Mouse (Mus musculus): Measurements from ENCODE around the gene Sdk2. TPM values are rescaled to one million over a fixed set of nuclear protein-coding genes. Genes with fewer than 3 reads are reported as not detected.

Sdk2 gene
- total and polyA plus RNA-seq, 2 experiments from 2014 or later, result 3.0 to 30.4 TPM

GRCm38 (mm10) chr11:113950904-113951615, 115.8 kb downstream of the Sdk2 start:
- TF ChIP-seq CTCF (IDR thresholded peaks at IDR 0.05; ENCODE audit: low read depth), result no peak
- Histone ChIP-seq H3K4me1 (ENCODE audit: insufficient read depth, low read length) (peaks cover 14% of the 10 kb centered on the region), H3K9ac (replicated peaks; ENCODE audit: low read length) (no peak overlapping the region), H3K36me3 (ENCODE audit: insufficient read depth, low read length) (no peaks in the 10 kb centered on the region), H3K4me2 (ENCODE audit: low read depth, low read length) (no peak overlapping the region), H3K9me3 (ENCODE audit: low read length) (no peaks in the 10 kb centered on the region), H3K4me3 (ENCODE audit: low read length) (no peak overlapping the region), H3K27me3 (ENCODE audit: insufficient read depth, low read length) (no peaks in the 10 kb centered on the region; the same call in 1 of the 2 replicates), H3K27ac (no peak overlapping the region)
- 36% methylated on average over 7 of the region's 7 CpGs for WGBS
- DNase-seq (ENCODE audit: low spot score) (peak; percentile 54), ATAC-seq (peak; percentile 59)

GRCm38 (mm10) chr11:113948676-113949075, 118.2 kb downstream of the Sdk2 start:
- no peak for TF ChIP-seq CTCF (IDR thresholded peaks at IDR 0.05; ENCODE audit: low read depth)
- DNase-seq (ENCODE audit: low spot score), result no peak

GRCm38 (mm10) chr11:113942101-113942735, 124.6 kb downstream of the Sdk2 start:
- Histone ChIP-seq H3K4me1 (ENCODE audit: insufficient read depth, low read length) (no peaks in the 10 kb centered on the region), H3K27ac (no peak overlapping the region), H3K4me3 (ENCODE audit: low read length) (no peak overlapping the region), H3K4me2 (ENCODE audit: low read depth, low read length) (no peak overlapping the region), H3K9me3 (ENCODE audit: low read length) (no peaks in the 10 kb centered on the region), H3K36me3 (ENCODE audit: insufficient read depth, low read length) (no peaks in the 10 kb centered on the region), H3K9ac (replicated peaks; ENCODE audit: low read length) (no peak overlapping the region), H3K27me3 (ENCODE audit: insufficient read depth, low read length) (no peaks in the 10 kb centered on the region)
- WGBS, result 46% methylated on average over 9 of the region's 9 CpGs
- ATAC-seq, result no peak
- no peak for DNase-seq (ENCODE audit: low spot score)
- no peak for TF ChIP-seq CTCF (IDR thresholded peaks at IDR 0.05; ENCODE audit: low read depth)

More at GRCm38 (mm10) chr11:113948676-113949075, 118.2 kb downstream of the Sdk2 start:
- no peak overlapping the region for H3K9ac ChIP-seq (replicated peaks; ENCODE audit: low read length)
- WGBS, result 80% methylated on average over 8 of the region's 8 CpGs
- H3K9me3 ChIP-seq (ENCODE audit: low read length), result no peaks in the 10 kb centered on the region
- ATAC-seq, result no peak
- no peak overlapping the region for H3K4me3 ChIP-seq (ENCODE audit: low read length)
- H3K27me3 ChIP-seq (ENCODE audit: insufficient read depth, low read length), result no peaks in the 10 kb centered on the region
- no peaks in the 10 kb centered on the region for H3K36me3 ChIP-seq (ENCODE audit: insufficient read depth, low read length)
- H3K27ac ChIP-seq, result no peak overlapping the region
- no peak overlapping the region for H3K4me2 ChIP-seq (ENCODE audit: low read depth, low read length)
- peaks cover 14% of the 10 kb centered on the region for H3K4me1 ChIP-seq (ENCODE audit: insufficient read depth, low read length)

- H3K27ac ChIP-seq, result no peak overlapping the region
- ATAC-seq (no peak), DNase-seq (ENCODE audit: low spot score) (peak; percentile 54)
- 34% methylated on average over 9 of the region's 9 CpGs for WGBS
- H3K9ac ChIP-seq (replicated peaks; ENCODE audit: low read length), result no peak overlapping the region
- no peaks in the 10 kb centered on the region for H3K27me3 ChIP-seq (ENCODE audit: insufficient read depth, low read length)
- TF ChIP-seq CTCF (IDR thresholded peaks at IDR 0.05; ENCODE audit: low read depth), result no peak
- no peak overlapping the region for H3K4me3 ChIP-seq (ENCODE audit: low read length)
- no peaks in the 10 kb centered on the region for H3K36me3 ChIP-seq (ENCODE audit: insufficient read depth, low read length)
- H3K4me2 ChIP-seq (ENCODE audit: low read depth, low read length), result no peak overlapping the region
- peaks cover 9% of the 10 kb centered on the region for H3K4me1 ChIP-seq (ENCODE audit: insufficient read depth, low read length)
- no peaks in the 10 kb centered on the region for H3K9me3 ChIP-seq (ENCODE audit: low read length)
These were observed 133.2 kb downstream of the Sdk2 start for GRCm38 (mm10) chr11:113933678-113934077.

- ATAC-seq (no peak), DNase-seq (ENCODE audit: low spot score) (no peak)
- H3K9me3 ChIP-seq (ENCODE audit: low read length), result no peaks in the 10 kb centered on the region
- H3K36me3 ChIP-seq (ENCODE audit: insufficient read depth, low read length), result no peaks in the 10 kb centered on the region
- H3K27me3 ChIP-seq (ENCODE audit: insufficient read depth, low read length), result no peaks in the 10 kb centered on the region
- no peak for TF ChIP-seq CTCF (IDR thresholded peaks at IDR 0.05; ENCODE audit: low read depth)
- H3K27ac ChIP-seq, result no peak overlapping the region
- no peak overlapping the region for H3K4me2 ChIP-seq (ENCODE audit: low read depth, low read length)
- H3K4me1 ChIP-seq (ENCODE audit: insufficient read depth, low read length), result peaks cover 14% of the 10 kb centered on the region
- no peak overlapping the region for H3K4me3 ChIP-seq (ENCODE audit: low read length)
- no peak overlapping the region for H3K9ac ChIP-seq (replicated peaks; ENCODE audit: low read length)
- WGBS, result 65% methylated on average over 7 of the region's 7 CpGs
These were observed 133.9 kb downstream of the Sdk2 start for GRCm38 (mm10) chr11:113932909-113933308.

- Histone ChIP-seq H3K9me3 (ENCODE audit: low read length) (no peaks in the 10 kb centered on the region), H3K36me3 (ENCODE audit: insufficient read depth, low read length) (no peaks in the 10 kb centered on the region), H3K27me3 (ENCODE audit: insufficient read depth, low read length) (no peaks in the 10 kb centered on the region), H3K27ac (no peak overlapping the region), H3K4me2 (ENCODE audit: low read depth, low read length) (no peak overlapping the region), H3K9ac (replicated peaks; ENCODE audit: low read length) (no peak overlapping the region), H3K4me3 (ENCODE audit: low read length) (no peak overlapping the region), H3K4me1 (ENCODE audit: insufficient read depth, low read length) (peaks cover 14% of the 10 kb centered on the region)
- DNase-seq (ENCODE audit: low spot score) (peak; percentile 78), ATAC-seq (no peak)
- no peak for TF ChIP-seq CTCF (IDR thresholded peaks at IDR 0.05; ENCODE audit: low read depth)
- WGBS, result 43% methylated on average over 4 of the region's 4 CpGs
These were observed 135.1 kb downstream of the Sdk2 start for GRCm38 (mm10) chr11:113931701-113932100.

- 44% methylated on average over 11 of the region's 11 CpGs for WGBS
- H3K9ac ChIP-seq (replicated peaks; ENCODE audit: low read length), result no peak overlapping the region
- no peak overlapping the region for H3K4me3 ChIP-seq (ENCODE audit: low read length)
- H3K36me3 ChIP-seq (ENCODE audit: insufficient read depth, low read length), result no peaks in the 10 kb centered on the region
- H3K4me2 ChIP-seq (ENCODE audit: low read depth, low read length), result no peak overlapping the region
- TF ChIP-seq CTCF (IDR thresholded peaks at IDR 0.05; ENCODE audit: low read depth), result no peak
- H3K9me3 ChIP-seq (ENCODE audit: low read length), result no peaks in the 10 kb centered on the region
- DNase-seq (ENCODE audit: low spot score) (peak; percentile 32), ATAC-seq (no peak)
- peaks cover 14% of the 10 kb centered on the region for H3K4me1 ChIP-seq (ENCODE audit: insufficient read depth, low read length)
- no peaks in the 10 kb centered on the region for H3K27me3 ChIP-seq (ENCODE audit: insufficient read depth, low read length)
- H3K27ac ChIP-seq, result no peak overlapping the region
These were observed 136.7 kb downstream of the Sdk2 start for GRCm38 (mm10) chr11:113930112-113930511.

All from hindbrain, postnatal 0 days (tissue).